Mouse (Mus musculus) limb, embryonic 11.5 days (tissue): ENCODE measurements at regions not wholly inside any gene's neighbourhood (a gene's known extent, or its start where the extent isn't known, plus 50 kb on each side); places are given as distances from the start of the nearest gene placed in this dataset.

Source experiments
- ATAC-seq: fragments of 200-750 bp; cut with Nextera tagmentation; 2 replicates; pipeline ENCODE4 v1.8.0; 2017; ENCODE audit warnings: low read depth; ENCODE audit not compliant: insufficient number of reproducible peaks, low FRiP score, low TSS enrichment
- DNase-seq: peaks from one replicate; pipeline ENCODE4 v3.0.0-alpha.2; 2015; ENCODE audit warnings: low spot score
- H3K27ac ChIP-seq: fragments of 300-500 bp; sonication (generic); replicated peaks from 2 replicates; pipeline ENCODE4 v1.5.1; 2014; ENCODE audit warnings: low read depth, mild to moderate bottlenecking, low read length
- H3K27me3 ChIP-seq: fragments of 300-500 bp; sonication (generic); 2 replicates; pipeline ENCODE4 v1.6.1; 2014; ENCODE audit warnings: mild to moderate bottlenecking, low read length, mixed read lengths; ENCODE audit not compliant: control insufficient read depth, insufficient read depth
- H3K36me3 ChIP-seq: fragments of 300-500 bp; sonication (generic); 2 replicates; pipeline ENCODE4 v1.6.1; 2014; ENCODE audit warnings: mild to moderate bottlenecking, low read length, moderate library complexity, mixed read lengths; ENCODE audit not compliant: control insufficient read depth, insufficient read depth
- H3K4me1 ChIP-seq: fragments of 300-500 bp; sonication (generic); 2 replicates; pipeline ENCODE4 v1.6.1; 2014; ENCODE audit warnings: low read length, mixed read lengths; ENCODE audit not compliant: control insufficient read depth, insufficient read depth
- H3K4me2 ChIP-seq: fragments of 300-500 bp; sonication (generic); 2 replicates; pipeline ENCODE4 v1.6.1; 2014; ENCODE audit warnings: low read depth, mild to moderate bottlenecking, moderate library complexity; ENCODE audit not compliant: severe bottlenecking
- H3K4me3 ChIP-seq: fragments of 300-500 bp; sonication (generic); 2 replicates; pipeline ENCODE4 v1.5.1; 2014; ENCODE audit warnings: low read depth, low read length
- H3K9ac ChIP-seq: fragments of 300-500 bp; sonication (generic); 2 replicates; pipeline ENCODE4 v1.6.1; 2014; ENCODE audit warnings: mild to moderate bottlenecking, low read length
- H3K9me3 ChIP-seq: fragments of 300-500 bp; sonication (generic); 2 replicates; pipeline ENCODE4 v1.6.1; 2016; ENCODE audit warnings: low read length; ENCODE audit not compliant: control insufficient read depth
- WGBS: fragments of 180-500 bp; shearing (Covaris S2); extraction: QIAGEN DNeasy Blood & Tissue Kit; methylation state at CpG from one replicate; pipeline ENCODE4 v1.1.7; 2014; 5-methylcytosine and 5-hydroxymethylcytosine counted together

DNA sequence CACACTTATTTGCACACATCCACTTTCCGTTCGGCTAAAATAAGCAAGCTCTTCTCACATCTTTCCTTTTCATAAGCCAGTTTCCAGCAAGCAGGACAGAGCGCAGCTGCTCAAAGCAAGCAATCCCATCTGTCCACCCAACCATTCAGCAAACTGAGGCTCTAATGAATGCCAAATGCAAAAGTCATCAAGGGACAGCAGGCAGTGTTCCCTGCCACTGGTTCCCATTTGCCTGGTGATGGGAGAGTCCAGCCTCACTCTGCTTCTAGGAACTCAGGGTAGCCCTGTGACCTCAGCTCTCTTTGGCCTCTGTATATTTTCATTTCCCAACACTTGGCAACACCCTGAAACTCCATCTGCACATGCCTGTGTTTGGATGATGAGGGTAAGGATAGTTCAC, 188.8 kb upstream of the Rgma start:
- Histone ChIP-seq H3K27ac (no peak overlapping the region), H3K9ac (no peak overlapping the region), H3K36me3 (no peaks in the 10 kb centered on the region), H3K4me2 (no peak overlapping the region), H3K9me3 (no peaks in the 10 kb centered on the region; the same call in 1 of the 2 replicates), H3K27me3 (no peaks in the 10 kb centered on the region), H3K4me1 (no peaks in the 10 kb centered on the region), H3K4me3 (no peak overlapping the region)
- ATAC-seq (no peak), DNase-seq (no peak)
- 95% methylated on average over 3 of the region's 3 CpGs for WGBS

DNA sequence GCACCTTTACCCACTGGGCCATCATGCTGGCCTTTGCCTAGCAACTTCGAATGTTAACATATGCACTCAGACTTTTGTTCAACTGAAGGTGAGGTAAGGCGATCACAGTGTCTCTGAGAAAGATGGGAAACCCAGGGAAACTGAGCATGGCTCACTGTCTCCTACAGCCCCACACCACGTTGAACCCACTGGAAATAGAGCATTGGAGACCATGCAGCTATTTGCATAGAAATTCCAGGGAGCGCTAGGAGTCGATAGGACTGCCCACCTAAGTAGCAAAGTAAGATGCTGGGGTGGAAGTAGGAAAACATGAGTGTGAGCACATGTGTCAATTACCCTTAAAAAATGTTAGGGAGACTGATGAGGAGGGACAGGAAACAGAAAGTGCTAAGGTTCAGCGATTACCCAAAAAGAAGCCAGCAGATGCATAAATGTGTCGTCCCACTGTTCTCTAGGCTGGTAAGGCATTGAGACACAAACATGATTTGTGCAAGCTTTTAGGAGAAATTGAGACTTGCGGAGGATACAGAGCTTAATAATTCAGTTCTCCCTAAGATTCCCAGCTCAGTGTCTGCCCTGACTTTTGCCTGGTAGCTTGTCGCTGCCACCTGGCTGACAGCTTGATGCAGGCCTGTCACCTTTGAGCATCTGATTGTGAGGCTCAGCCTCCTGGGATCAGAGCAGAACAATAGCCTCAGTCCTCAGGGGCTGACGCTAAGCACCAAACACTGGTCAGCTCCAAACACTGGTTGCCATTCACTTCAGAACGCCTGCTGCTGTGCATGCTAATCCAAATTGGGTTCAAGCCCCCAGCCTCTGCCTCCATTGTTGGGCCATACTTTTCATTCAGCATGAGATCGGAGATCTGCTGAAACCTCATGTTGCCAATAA, 183.7 kb upstream of the Rgma start:
- H3K4me2 ChIP-seq = no peak overlapping the region
- H3K27me3 ChIP-seq = no peaks in the 10 kb centered on the region
- no peaks in the 10 kb centered on the region for H3K4me1 ChIP-seq
- no peak for DNase-seq
- no peaks in the 10 kb centered on the region for H3K9me3 ChIP-seq
- 60% methylated on average over 12 of the region's 12 CpGs for WGBS
- H3K4me3 ChIP-seq = no peak overlapping the region
- H3K27ac ChIP-seq = no peak overlapping the region
- no peaks in the 10 kb centered on the region for H3K36me3 ChIP-seq
- no peak overlapping the region for H3K9ac ChIP-seq
- no peak for ATAC-seq

DNA sequence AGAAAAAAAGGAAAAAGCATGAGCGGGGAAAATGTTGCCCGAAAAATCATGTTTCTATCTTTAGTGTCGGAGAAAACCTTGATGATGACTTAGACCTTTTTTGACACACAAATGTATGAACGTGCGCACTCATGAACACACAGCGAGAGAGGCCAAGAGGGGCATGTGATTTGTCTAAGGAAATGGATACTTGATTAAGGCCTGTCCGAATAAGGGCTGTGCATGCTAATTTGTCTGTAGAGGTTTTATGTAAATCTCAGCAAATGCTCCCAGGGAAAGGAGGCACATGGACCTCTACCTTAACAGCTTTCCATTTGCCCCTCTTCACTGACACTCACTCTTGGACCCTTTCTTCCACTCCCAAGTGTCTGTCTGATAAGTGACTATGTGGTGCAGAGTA, 182.5 kb upstream of the Rgma start:
- Histone ChIP-seq H3K4me1 (0 out of 2 replicates have a peak, but pooled peaks cover 3% of the 10 kb centered on the region), H3K9ac (no peak overlapping the region), H3K9me3 (no peaks in the 10 kb centered on the region), H3K27ac (no peak overlapping the region), H3K4me3 (no peak overlapping the region), H3K27me3 (no peaks in the 10 kb centered on the region), H3K4me2 (no peak overlapping the region), H3K36me3 (no peaks in the 10 kb centered on the region)
- no peak for ATAC-seq
- DNase-seq = no peak
- WGBS = 92% methylated on average over 7 of the region's 7 CpGs

DNA sequence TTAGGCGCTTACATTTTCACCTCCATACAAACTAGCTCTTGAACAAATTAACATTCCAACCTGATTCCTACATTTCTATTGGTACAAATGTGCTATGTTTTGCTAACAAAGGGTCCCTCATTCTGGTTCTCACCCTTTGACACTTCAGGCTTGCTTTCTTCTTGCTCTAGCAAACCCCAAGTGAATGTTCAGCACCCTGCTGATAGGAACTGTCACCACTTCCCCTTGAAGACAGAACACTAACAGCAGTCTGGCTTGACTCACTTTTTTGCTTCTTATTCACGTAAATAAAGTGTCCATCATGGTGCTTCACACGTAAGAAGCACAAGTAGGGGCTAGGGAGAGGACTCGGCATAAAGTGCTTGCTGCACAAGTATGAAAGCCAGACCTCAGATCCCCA, 180.0 kb upstream of the Rgma start:
- H3K36me3 ChIP-seq = no peaks in the 10 kb centered on the region
- H3K4me1 ChIP-seq = 0 out of 2 replicates have a peak, but pooled peaks cover 3% of the 10 kb centered on the region
- no peaks in the 10 kb centered on the region for H3K9me3 ChIP-seq
- H3K4me2 ChIP-seq = no peak overlapping the region
- WGBS = 78% methylated on average over 4 of the region's 4 CpGs
- ATAC-seq = no peak
- H3K27ac ChIP-seq = no peak overlapping the region
- no peak overlapping the region for H3K4me3 ChIP-seq
- DNase-seq = no peak
- H3K9ac ChIP-seq = no peak overlapping the region
- H3K27me3 ChIP-seq = no peaks in the 10 kb centered on the region

DNA sequence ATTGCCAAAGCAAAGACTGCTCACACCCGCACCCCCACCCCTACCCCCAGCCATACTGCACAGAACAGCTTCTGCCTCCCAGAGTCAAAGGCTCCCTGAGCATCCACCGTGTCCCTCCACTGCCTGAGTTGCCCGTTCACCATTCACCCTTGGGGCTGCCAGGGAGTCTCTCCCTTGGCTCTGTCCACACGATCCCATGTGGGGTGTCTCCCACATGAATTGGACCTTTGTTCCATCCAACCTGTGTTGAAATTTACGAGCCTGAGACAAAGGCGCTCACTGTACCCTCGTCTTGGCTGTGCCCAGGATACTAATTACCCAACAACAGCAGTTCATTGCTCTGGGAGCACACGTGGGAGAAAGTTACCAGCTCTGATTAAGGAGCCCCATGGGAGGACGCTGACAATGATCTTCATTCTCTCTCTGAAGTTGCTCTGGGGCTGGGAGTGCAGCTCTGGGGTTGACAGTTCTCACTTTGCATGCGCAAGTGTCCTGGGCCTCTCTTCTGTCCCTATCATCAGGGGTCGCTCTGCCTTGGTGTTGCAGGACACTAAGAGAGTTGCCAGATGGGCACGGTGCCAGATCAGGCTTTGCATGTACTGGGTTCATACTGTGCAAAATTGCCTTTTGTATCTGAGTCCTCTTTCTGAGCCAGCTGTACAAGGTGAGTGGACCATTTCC, 178.3 kb upstream of the Rgma start:
- no peaks in the 10 kb centered on the region for H3K27me3 ChIP-seq
- no peaks in the 10 kb centered on the region for H3K9me3 ChIP-seq
- H3K4me3 ChIP-seq = no peak overlapping the region
- ATAC-seq = peak; percentile 39; the same call in 1 of the 2 replicates
- H3K4me1 ChIP-seq = 0 out of 2 replicates have a peak, but pooled peaks cover 3% of the 10 kb centered on the region
- no peak for DNase-seq
- no peak overlapping the region for H3K9ac ChIP-seq
- no peak overlapping the region for H3K27ac ChIP-seq
- 65% methylated on average over 12 of the region's 12 CpGs for WGBS
- no peak overlapping the region for H3K4me2 ChIP-seq
- H3K36me3 ChIP-seq = no peaks in the 10 kb centered on the region

DNA sequence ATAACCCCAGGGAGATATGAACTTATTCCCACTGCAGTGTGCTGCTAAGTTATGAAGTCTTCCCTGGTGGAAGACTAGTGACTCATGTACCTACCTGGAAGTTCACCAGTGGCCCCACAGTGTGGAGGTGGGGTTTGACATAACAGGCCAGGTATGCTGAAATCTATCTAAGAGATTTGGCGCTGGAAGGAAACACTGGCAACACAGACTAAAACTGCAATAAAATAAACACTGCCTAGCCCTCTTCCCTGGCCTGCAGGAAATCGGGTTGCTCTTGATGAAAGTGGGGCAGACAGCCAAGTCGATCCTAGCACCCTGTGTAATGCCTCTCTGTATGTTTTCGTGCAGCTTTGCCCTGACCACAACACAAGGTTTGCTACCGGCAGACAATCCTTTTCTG, 177.2 kb upstream of the Rgma start:
- H3K9me3 ChIP-seq = no peaks in the 10 kb centered on the region
- 87% methylated on average over 5 of the region's 5 CpGs for whole genome bisulfite sequencing
- 0 out of 2 replicates have a peak, but pooled peaks cover 3% of the 10 kb centered on the region for H3K4me1 ChIP-seq
- H3K4me3 ChIP-seq = no peak overlapping the region
- DNase-seq (no peak), ATAC-seq (no peak)
- no peaks in the 10 kb centered on the region for H3K36me3 ChIP-seq
- H3K4me2 ChIP-seq = no peak overlapping the region
- H3K9ac ChIP-seq = no peak overlapping the region
- no peak overlapping the region for H3K27ac ChIP-seq
- no peaks in the 10 kb centered on the region for H3K27me3 ChIP-seq

DNA sequence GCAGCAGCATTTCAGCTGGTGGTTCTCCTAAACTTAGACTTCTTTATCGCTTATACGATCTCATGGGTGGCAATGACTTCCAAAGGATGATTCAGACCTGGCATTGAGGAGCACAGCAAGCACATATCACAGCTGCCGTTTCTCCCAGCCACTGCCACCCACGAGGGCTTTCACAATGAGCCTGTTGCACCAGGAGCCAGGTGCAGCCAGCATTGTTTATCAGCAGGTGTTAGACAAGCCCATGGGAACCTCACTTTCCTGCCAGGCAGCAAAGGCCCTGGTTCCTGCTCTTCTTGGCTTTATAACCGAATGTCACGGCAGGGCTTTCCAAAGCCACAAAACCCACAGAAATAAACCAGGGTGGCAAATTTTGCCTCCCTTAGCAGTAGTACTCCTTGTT, 175.3 kb upstream of the Rgma start:
- Histone ChIP-seq H3K36me3 (no peaks in the 10 kb centered on the region), H3K9ac (no peak overlapping the region), H3K9me3 (no peaks in the 10 kb centered on the region), H3K27ac (no peak overlapping the region), H3K27me3 (no peaks in the 10 kb centered on the region), H3K4me3 (no peak overlapping the region), H3K4me2 (no peak overlapping the region), H3K4me1 (0 out of 2 replicates have a peak, but pooled peaks cover 3% of the 10 kb centered on the region)
- ATAC-seq (no peak), DNase-seq (no peak)
- WGBS = 88% methylated on average over 6 of the region's 6 CpGs

DNA sequence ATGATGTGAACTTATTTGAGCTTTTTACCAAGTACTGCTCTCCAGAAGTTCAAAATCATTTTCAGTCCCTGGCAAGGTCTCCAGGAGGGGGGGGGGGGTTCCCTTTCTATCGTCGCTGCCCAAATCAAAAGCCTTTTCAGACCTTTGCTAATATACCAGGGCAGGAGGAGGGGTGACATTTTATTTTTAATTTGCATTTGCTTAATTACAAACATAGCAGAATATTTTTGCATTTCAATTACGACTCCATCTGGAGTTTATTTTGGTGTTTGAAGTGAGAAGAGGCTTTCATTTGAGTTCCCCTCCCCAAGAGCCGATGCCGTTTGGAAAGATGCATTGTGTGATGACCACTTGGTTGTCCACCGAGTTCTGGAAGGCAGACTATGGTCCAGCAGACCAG, 174.0 kb upstream of the Rgma start:
- H3K9me3 ChIP-seq = no peaks in the 10 kb centered on the region
- DNase-seq (no peak), ATAC-seq (no peak)
- no peak overlapping the region for H3K4me2 ChIP-seq
- no peak overlapping the region for H3K4me3 ChIP-seq
- 72% methylated on average over 6 of the region's 6 CpGs for WGBS
- no peaks in the 10 kb centered on the region for H3K36me3 ChIP-seq
- H3K9ac ChIP-seq = no peak overlapping the region
- H3K27ac ChIP-seq = no peak overlapping the region
- H3K4me1 ChIP-seq = 0 out of 2 replicates have a peak, but pooled peaks cover 3% of the 10 kb centered on the region
- no peaks in the 10 kb centered on the region for H3K27me3 ChIP-seq
